Mouse (Mus musculus) hindbrain, embryonic 12.5 days (tissue): ENCODE measurements at regions not wholly inside any gene's neighbourhood (a gene's known extent, or its start where the extent isn't known, plus 50 kb on each side); places are given as distances from the start of the nearest gene placed in this dataset.

ENCODE experiments used
- ATAC-seq: fragments of 200-750 bp; cut with Nextera tagmentation; 2 replicates; pipeline ENCODE4 v1.8.0; 2017; ENCODE audit warnings: moderate TSS enrichment; ENCODE audit not compliant: low FRiP score
- H3K27ac ChIP-seq: fragments of 300-500 bp; sonication (generic); 2 replicates; pipeline ENCODE4 v1.5.1; 2016; ENCODE audit warnings: mild to moderate bottlenecking
- H3K27me3 ChIP-seq: fragments of 300-500 bp; sonication (generic); 2 replicates; pipeline ENCODE4 v1.6.1; 2016; ENCODE audit warnings: mild to moderate bottlenecking
- H3K36me3 ChIP-seq: fragments of 300-500 bp; sonication (generic); 2 replicates; pipeline ENCODE4 v1.6.1; 2016; ENCODE audit warnings: mild to moderate bottlenecking
- H3K4me1 ChIP-seq: fragments of 300-500 bp; sonication (generic); 2 replicates; pipeline ENCODE4 v1.6.1; 2016
- H3K4me2 ChIP-seq: fragments of 300-500 bp; sonication (generic); replicated peaks from 2 replicates; pipeline ENCODE4 v1.6.1; 2016; ENCODE audit warnings: mild to moderate bottlenecking
- H3K4me3 ChIP-seq: fragments of 300-500 bp; sonication (generic); 2 replicates; pipeline ENCODE4 v1.5.1; 2016; ENCODE audit warnings: mild to moderate bottlenecking
- H3K9ac ChIP-seq: fragments of 300-500 bp; sonication (generic); 2 replicates; pipeline ENCODE4 v1.6.1; 2016; ENCODE audit warnings: mild to moderate bottlenecking, moderate library complexity
- H3K9me3 ChIP-seq: fragments of 300-500 bp; sonication (generic); replicated peaks from 2 replicates; pipeline ENCODE4 v1.6.1; 2016; ENCODE audit warnings: mild to moderate bottlenecking
- WGBS: fragments of 180-500 bp; shearing (Covaris S2); methylation state at CpG from one replicate; pipeline ENCODE4 v1.1.7; 2016; 5-methylcytosine and 5-hydroxymethylcytosine counted together

DNA sequence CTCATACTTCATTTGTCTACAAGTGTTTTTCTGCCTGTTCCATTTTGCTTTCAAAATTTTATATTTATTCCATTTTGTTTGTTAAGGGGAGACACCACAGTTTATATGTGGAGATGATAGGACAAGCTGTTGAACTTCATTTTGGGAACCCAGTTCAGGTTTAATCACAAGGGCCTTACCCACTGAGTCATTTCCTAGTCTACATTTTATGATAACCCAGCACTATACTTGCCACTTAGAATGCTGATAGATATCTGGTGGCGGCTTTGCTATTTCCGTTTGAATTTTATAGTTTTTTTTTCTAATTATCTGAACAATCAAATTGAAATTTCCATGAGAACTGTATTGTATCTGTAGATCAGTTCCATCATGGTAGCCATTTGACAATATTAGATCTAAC, 869.5 kb upstream of the B3galt2 start:
- no peak overlapping the region for H3K27ac ChIP-seq
- H3K4me1 ChIP-seq, result no peaks in the 10 kb centered on the region
- ATAC-seq, result no peak
- no peaks in the 10 kb centered on the region for H3K27me3 ChIP-seq
- H3K4me3 ChIP-seq, result no peak overlapping the region
- H3K9me3 ChIP-seq, result no peaks in the 10 kb centered on the region
- WGBS, result 90% methylated on average over 2 of the region's 2 CpGs
- no peaks in the 10 kb centered on the region for H3K36me3 ChIP-seq
- no peak overlapping the region for H3K9ac ChIP-seq
- no peak overlapping the region for H3K4me2 ChIP-seq
